Mouse (Mus musculus): ENCODE measurements around the gene Gstt4.

Gstt4 gene

DNA sequence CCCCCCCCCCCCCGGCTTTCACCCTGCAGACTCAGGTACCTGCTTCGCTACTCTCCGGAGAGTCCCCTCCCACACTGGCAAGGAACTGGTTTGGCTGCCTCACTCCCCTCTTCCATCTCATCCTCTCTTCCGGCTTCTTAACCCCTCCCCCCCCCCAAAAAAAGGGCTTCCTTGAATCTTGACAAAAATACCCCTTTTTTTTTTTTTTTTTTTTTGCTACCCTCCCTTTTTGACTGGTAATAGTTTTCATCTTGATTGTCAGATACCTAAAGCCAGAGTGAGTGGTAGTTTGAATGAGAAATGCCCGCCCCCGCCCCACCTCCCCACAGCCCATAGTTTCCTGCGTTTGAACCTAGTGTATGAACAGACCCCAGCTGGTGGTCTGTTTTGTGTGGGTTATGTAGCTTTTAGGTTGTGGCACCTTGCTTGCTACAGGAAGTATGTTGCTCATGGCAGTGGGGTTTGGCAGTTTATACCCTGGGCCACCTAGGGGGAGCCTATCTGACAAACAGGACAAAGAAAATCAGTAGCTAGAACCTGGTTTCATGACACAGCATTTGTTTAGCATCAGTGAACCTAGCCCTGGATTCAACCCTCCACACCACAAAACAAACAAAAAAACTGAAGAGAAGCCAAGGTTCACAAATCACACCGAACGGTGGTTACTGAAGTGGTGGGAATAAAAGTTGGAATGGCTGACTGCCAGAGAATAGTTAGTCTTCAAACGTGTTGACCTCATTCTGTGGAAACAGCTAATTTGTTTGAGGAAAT is 13.6 kb upstream of the Gstt4 start:
- peak; percentile 51 for DNase-seq (ENCODE audit: low read depth, low spot score)

DNA sequence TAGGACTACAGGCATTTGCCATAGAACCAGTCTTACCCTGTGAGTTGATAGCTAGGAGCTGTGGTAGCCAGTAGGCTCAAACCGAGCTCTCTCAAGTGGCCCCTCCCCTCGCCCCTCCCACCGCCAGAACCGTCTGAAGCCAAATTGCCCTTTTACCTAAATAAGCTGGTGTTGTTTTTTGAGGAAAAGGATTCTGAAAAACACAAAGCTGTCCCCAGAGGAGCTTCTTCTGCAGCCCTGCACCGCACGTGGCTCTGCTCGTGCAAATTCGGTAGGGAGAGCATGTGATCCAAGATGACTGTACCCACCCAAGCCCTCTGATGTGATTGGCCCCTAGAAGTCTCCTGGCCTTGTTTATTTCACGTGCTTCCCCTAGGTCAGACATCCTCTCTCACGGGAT is 13.0 kb upstream of the Gstt4 start:
- DNase-seq (ENCODE audit: low read depth, low spot score), result peak; percentile 92

DNA sequence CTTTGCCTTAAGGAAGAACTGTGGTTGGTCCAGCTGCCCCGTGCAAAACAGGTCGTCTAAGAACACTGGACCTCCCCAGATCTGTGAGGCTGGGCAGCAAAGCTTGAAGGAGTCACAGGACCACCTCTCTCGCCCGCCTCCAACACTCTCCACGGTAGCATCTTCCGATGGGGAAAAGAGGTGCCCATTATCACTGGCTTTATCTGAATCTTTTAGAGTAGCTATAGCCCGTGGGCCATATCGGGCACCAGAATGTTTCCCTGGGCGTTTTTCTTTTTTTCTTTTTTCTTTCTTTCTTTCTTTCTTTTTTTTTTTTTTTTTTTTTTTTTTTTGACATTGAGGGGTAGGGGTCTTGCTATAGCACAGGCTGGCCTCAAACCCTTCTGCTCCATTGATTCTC is 12.4 kb upstream of the Gstt4 start:
- no peak for DNase-seq (ENCODE audit: low read depth, low spot score)

DNA sequence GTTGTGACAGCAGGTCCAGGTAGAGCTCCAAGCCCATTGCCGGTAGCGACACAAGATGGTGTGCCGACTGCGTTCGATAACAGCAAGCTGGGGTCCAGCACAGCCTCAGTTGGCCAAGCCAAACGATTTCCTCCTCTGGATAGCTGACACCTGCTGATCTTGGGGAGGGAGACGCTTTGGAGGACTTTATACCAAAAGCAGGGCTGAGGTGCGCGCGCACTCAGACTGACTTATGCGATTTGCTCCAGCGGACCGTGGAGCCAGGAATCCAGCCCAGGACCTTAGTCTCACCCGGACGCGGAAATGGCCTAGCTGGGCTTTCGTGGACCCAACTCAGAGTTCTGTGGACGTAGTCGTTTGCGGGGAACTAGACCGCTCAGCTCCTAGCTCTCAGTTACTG is 11.9 kb upstream of the Gstt4 start:
- DNase-seq (ENCODE audit: low read depth, low spot score), result peak; percentile 75

DNA sequence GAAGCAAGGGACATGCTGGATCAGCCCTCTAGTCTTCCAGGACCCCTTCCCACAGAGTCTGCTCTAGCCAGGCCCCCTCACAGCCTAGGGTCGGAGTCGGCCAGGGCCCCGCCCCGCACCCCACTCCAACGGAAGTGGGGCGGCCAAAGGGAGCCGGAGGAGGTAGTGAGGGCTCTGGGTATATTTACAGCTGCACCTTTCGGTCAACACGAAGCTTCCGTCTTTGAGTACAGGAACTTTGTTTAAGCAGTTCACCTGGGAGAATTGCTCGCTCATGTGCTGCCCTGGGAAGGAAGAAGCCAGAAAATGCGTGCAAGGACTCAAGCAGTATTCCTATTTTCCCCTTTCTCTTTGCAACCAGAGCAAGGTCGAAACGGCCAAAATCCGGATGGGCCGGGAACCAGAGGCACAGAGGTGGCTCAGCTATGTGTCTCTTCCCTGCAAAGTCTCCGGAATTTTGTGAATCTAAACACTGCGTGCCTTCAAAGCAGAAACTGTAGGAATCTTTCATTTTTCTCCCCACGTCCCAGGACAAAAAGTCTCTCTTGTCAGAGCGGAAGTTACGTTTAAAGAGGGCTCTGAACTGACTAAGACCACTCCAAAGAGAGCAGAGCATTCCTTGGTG is 11.2 kb upstream of the Gstt4 start:
- no peak for DNase-seq (ENCODE audit: low read depth, low spot score)

DNA sequence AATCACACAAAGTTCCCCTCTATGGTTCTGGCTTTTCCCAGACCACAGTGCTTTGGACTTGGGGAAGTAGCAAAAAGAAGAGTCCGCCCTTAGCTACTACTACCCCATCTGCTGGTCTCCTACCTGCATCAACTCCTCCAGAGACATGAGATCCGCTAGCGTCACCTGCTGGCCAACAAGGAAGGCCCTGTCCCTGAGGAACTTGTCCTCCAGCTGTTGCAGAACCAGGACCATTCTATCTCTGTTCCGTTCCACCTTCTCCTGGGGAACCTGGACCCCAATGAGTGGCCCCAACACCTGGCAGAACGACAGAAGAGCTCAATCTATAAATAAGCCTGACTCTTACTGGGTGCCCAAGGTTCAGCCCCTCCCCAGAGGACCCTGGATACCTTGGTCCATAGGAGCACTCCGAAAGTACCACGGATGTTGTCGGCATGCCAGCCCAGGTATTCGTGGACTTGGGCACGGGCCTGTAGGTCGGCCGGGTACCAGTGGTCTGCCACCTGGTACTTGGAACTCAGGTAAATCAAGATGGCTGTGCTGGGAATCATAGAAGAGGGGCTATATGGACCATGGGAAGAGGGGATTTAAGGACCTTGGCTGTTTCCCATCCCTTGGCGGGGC is 10.0 kb upstream of the Gstt4 start:
- DNase-seq (ENCODE audit: low read depth, low spot score), result peak; percentile 90

DNA sequence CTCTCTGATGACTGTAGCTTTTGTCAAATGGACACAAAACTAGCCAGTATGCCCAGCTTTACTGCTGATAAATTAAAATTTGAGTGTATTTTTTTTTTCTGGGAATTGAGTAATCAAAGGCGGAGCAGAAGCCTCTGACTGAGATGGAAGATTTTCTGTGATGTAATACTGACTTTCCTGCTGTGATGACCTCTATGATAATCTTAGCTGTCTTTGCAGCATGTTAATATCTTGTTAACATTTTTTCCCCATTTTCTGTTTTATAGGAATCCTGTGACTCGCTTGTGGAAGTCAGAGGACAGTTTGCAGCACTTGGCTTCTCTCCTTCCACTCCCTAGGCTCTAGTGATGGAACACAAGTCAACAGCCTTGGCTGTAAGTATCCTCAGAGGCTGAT is 7.9 kb upstream of the Gstt4 start:
- DNase-seq (ENCODE audit: low read depth, low spot score), result no peak

DNA sequence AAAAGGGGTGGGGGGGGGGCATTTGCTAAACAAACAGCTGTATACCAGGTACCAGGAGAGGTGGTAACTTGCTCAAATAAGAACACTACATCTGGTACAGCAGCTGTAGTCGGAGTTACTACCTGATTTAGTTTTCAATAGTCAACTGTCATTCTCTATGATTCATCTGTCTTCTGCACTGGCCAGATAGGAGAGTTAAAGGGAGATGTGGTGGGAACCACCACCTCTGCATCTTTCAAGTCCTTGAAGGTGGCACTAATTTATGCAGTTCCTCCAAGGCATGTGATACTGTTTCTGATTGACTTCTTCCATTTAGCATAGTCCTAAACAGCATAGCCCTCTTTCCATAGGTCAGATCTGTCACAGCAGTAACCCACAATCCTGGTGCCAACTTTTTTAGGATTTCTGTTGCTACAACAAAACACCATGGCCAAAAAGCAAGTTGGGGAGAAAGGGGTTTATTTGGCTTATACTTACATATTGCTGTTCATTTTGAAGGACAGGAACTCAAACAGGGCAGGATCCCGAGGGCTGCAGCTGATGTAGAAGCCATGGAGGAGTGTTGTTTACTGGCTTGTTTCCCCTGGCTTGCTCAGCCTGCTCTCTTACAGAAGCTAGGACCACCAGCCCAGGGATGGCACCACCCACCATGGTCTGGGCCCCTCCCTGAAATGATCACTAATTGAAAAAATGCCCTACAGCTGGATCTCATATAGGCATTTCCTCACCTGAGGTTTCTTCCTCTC is 7.4 kb upstream of the Gstt4 start:
- DNase-seq (ENCODE audit: low read depth, low spot score), result no peak

DNA sequence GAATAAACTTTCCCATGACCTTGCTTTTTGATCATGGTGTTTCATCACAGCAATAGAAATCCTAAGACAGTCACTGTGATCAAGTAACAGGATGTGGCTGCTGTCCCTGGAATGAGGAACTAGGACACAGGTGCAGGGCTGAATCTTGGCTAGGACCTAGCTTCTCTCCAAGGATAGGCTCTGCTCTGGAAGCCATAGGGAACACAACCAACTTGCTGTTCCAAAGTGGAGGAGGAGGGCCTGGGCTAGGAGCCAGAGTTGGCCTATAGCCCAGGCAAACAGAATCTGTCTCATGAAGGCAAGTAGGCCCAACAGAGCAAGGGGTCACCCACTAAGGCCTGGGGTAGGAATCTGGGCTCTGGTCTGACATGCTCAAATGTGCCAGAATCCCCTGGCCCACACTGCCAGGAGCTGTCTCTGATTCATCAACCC is 6.2 kb upstream of the Gstt4 start:
- DNase-seq (ENCODE audit: low read depth, low spot score), result no peak

DNA sequence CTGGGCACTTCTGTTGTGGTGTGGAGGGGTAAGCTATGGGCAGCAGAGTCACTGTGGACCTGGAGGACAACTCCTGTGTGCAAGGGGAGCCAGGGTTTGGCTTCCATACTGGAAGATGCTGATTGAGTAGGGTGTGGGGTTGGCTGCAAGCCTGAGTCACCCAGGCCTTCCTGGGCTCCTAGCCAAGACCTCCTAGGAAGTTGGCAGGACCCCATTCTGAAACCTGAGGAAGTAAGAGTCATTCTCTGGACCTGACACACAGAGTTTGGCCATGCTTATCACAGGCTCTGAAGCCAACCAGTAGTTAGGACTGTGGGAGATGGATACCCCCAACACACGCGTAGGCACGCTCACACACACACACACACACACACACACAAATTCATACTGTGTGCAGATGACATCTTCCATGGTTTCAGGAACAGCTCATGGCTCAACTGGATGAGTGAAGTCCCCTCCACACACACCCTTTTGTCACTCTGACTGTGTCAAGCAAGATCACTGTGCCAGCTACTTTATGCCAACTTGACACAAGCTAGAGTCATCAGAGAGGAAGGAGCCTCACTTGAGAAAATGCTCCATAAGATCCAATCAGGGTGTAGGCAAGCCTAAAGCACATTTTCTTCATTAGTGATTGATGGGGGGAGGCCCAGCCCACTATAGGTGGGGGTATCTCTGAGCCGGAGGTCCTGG is 5.5 kb upstream of the Gstt4 start:
- no peak for DNase-seq (ENCODE audit: low read depth, low spot score)

DNA sequence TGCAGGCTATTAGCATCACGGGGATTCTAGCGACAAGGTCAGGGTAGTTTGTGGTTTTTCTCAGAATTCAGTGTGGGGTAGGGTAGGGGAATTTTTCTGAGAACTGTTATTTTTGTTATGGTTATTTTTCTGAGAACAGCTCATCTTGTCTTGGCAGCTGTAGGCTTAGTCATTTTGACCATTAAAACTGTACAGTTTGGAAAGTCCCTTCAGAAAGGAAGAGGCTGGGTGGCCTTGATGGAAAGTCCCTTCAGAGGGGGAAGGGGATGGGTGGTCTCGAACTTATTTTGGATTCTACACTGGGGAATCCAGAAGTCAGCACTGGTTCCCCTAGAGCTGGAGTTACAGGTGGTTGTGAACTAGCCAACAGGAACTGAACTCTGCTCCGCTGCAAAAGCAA is 2.2 kb upstream of the Gstt4 start:
- DNase-seq (ENCODE audit: low read depth, low spot score), result no peak

DNA sequence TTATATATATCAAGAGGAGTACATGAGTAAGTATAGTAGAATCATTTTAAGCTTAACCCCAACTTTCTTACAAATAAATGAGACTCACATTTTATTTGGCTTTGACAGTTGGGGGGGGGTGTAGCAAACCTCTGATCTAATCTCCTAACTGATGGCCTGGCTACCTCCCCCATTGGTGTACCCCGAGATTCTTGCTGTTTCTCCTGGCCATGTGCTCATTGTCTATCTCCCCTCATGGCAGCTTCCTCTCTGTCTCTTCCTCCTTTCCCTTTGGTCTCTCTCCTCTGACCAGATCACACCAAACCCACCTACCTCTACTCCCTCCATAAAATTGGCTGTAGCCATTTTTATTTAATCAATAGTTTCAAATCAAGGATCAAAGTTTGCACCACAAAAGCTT is 1.4 kb upstream of the Gstt4 start:
- no peak for DNase-seq (ENCODE audit: low read depth, low spot score)

DNA sequence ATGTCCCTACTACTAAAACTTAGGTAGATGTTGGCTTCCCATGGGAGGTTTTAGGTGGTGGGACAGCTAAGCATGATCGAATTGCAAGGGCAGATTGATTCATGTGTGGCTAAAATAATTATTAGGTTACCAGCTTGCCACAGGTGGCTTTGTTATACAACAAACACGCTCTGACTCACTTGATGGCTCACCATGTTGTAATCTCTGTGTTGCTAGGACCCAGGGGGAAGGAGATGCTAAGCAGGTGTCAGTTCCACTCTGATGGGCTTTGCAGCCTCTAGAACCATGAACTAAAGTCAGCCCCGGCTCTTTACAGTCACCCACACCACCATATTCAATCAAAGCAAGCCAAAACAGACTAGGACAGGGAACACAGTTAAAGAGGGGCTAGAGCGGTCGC is 2.5 kb downstream of the Gstt4 start:
- no peak for DNase-seq (ENCODE audit: low read depth, low spot score)

DNA sequence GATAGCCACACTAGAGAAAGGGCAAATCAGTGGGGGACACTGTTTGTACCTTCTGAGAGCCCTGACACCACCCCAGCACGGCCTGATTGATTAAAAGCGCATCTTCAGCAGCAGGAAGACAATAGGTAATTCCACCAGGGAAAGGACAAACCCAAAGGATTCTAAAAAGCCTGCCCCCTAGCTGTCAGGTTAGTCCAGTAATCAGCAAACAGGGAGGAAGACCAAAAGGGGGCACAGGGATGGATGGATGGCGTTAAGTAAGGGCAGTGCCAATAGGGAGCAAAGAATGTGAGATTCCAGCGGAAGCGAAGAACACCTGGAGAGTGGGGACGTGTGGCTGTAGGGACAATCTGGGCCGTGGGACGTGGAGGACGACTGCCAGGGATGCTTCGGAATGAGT is 3.7 kb downstream of the Gstt4 start:
- peak; percentile 48 for DNase-seq (ENCODE audit: low read depth, low spot score)

DNA sequence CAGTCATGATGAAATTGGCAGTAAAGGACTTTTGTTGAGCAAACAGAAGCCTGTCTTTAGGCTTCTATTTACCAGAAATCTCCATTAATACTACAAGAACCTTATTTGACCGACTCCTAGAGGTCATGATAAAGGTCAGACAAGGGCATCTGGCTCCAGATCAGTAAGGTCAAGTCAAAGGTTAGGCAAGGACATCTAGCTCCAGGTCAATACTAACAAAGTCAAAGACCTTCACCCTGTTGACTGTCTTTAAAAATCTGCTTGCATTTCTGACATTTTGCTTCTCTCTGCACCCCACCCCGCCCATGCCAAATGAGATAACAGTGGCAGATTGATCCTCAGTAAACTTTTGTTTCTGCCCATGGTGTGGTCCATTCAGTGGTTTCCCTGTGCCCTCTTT is 18.1 kb downstream of the Gstt4 start:
- no peak for DNase-seq (ENCODE audit: low read depth, low spot score)

DNA sequence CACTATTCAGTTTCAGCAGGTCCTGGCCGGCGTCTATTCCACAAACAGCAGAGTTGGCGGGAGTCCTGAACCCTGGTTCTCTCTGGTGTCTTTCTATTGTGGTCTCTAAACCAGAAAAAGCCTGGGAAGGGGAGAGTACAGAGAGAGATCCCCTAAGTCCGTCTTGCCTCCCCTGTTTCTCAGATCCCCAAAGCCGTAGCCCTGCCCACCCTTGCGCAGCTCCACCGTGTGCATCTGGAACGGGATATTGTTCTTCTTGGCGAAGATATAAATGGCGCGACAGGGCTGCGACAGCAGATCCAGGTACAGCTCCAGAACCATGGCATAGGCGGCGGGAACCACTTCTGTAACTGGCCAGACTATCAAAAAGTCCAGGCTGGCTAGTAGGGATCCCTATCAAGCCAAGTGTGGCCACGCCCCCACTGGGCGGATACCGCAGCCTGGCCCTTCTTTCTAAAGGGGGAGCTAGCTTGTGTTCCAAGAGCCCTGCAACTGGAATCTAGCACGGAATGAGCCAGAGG is 24.1 kb downstream of the Gstt4 start, which contains the start of gene Gstt1:
Gstt1 (minus strand) TSS at position 409 of the 521 bp plus-strand sequence.
- DNase-seq (ENCODE audit: low read depth, low spot score), result no peak

DNA sequence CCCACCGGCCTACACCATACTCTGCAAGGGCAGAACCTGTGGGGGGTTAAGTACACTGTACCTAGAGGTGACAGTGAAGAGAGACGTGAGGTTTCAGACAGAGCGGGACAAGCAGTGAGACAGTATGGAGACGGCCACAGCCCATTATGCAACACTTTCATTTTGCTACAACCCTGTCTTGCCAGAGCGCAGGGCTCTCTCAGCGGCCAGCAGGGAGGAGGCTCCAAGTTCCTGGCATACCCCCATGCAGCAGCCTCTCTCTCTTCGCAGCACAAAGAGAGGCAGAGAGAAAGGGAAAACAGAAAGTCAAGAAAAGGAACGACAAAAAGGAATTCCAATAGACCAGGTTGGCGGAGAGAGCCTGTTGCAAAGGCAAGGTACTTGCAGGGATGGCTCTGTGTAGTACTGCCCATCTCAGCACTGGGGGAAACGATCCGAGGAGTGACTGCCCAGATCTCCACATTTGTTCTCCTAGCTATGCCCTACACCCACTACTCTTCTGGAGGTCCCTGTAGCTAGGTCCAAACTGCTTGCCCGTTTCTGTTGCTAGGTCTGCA is 24.6 kb downstream of the Gstt4 start:
- no peak for DNase-seq (ENCODE audit: low read depth, low spot score)

DNA sequence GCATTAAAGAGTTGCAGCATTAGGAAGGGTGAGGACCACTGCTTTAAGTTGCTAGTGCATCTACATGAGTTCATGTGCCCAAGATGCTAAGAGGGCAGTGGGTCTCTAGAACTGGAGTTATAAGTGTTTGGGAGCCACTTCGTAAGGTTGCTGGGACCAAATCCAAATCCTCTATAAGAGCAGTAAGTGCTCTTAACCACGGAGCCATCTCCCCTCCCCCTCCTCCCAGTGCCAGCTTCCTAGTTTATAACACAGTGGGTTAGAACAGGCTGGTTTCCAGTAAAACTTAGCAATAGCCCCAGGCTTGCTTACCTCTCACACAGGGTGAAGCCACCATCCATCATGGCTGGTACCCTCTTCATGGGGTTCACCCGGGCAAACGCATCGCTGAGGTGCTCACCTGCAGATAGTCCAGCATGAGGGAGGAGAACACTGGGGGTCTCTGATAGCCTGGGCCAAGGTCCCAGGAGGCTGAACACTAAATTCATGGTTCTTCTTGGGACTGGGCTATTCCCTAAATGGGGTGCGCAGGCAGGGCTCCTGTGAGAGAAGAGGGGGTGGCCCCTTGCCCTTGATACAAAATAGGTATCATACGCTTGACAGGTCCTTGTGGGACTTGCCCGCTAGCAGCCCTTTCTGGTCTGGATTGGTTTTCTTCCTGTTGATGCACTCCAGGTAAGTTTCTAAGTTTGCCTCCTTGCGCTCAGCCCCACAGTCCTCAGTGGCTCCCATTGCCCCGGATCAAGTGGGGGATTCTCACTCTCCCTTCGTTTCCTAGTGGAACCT is 25.4 kb downstream of the Gstt4 start:
- DNase-seq (ENCODE audit: low read depth, low spot score), result no peak

DNA sequence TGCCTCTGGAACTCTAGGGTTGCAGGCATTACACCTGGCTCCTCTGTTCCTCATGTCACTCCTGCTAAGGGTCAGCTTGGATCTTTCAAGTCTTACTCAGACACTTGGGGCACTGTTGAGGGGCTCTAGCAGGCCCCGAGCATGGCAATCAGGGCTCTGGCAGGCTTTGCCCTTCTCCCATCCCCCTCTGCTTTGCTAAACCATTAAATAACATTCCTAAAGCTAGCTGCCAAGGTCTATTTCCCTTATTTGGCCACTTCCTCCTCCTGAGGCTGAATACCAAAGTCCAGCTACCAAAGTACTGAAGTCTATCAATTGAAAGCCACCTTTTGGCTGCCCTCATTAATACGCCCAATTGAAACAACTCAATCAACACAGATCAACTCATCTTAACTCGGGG is 27.5 kb downstream of the Gstt4 start:
- peak; percentile 47 for DNase-seq (ENCODE audit: low read depth, low spot score)

DNA sequence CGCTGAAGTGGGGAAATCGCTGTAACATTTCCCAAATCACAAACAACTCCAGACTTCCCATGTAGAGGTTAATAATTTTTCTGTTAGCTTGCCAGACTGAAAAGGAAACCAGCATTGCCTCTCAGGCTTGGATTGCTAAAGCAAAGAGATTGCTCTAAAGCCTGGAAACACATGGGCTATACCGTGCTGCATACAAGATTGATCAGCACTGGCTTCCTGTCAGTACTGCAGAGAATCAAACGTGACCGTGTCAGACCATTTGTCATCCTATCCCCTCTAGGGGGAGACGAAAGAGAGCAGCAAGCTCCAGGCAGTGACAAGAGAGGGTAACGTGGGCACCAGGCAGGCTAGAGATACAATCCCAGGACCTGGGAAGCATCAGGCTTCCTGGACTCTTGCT is 31.6 kb downstream of the Gstt4 start:
- peak; percentile 56 for DNase-seq (ENCODE audit: low read depth, low spot score)

Data from ES-CJ7 (cell line).